Mouse (Mus musculus): ENCODE results near the gene Prkn.

DNA sequence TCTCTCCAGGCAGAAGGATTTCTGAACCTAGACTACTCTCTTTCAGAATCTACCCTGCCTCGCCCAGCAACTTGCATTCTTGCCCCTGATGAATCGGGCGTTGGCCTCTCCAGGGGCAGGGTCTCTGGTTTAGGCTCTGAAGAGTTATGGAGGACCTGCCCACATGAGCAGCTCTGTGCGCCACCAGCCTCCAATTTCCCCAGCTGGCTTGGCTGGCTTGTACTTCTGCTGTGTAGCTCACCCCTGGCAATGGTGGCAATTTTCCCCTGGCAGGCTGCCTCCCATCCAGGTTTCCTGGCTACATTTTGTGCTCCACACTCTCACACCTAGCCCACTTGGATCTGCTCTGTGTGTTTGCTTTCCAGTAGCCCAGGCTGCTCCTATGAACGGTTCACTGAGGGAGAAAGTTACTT is 1205.7 kb downstream of the Prkn start:
- no peak for TF ChIP-seq RAD21 (IDR thresholded peaks at IDR 0.05; ENCODE audit: low read depth, low read length)
- TF ChIP-seq CTCF (IDR thresholded peaks at IDR 0.05 in 2 of 3, conservative IDR thresholded peaks at IDR 0.05 in 1 of 3; ENCODE audit: control insufficient read depth in 1 of 3, insufficient read depth in 1 of 3, low read depth in 2 of 3, low read length in 3 of 3, poor library complexity in 1 of 3, severe bottlenecking in 1 of 3): no peak
- TF ChIP-seq BHLHE40 (IDR thresholded peaks at IDR 0.05; ENCODE audit: borderline replicate concordance, low read depth, low read length): no peak
- no peak for TF ChIP-seq NRF1 (IDR thresholded peaks at IDR 0.05; ENCODE audit: insufficient read depth, low read depth, low read length, poor library complexity, severe bottlenecking)
- no peak for TF ChIP-seq CHD1 (IDR thresholded peaks at IDR 0.05; ENCODE audit: low read depth, low read length)
- TF ChIP-seq POLR2A (IDR thresholded peaks at IDR 0.05; ENCODE audit: control insufficient read depth in 1 of 2, insufficient read depth in 1 of 2, low read depth in 1 of 2, low read length in 2 of 2, poor library complexity in 1 of 2): no peak
- TF ChIP-seq POLR2AphosphoS5 (IDR thresholded peaks at IDR 0.05; ENCODE audit: borderline replicate concordance, low read depth, low read length): no peak

All from MEL (cell line).